Mouse (Mus musculus) forebrain, embryonic 14.5 days (tissue): Measurements from ENCODE around the gene Il4ra. TPM values are rescaled to one million over a fixed set of nuclear protein-coding genes. Genes with fewer than 3 reads are reported as not detected.

Source experiments
- ATAC-seq: fragments of 200-750 bp; cut with Nextera tagmentation; 2 replicates; pipeline ENCODE4 v1.8.0; 2017; ENCODE audit warnings: mild to moderate bottlenecking, moderate library complexity
- DNase-seq: peaks from one replicate; pipeline ENCODE4 v3.0.0-alpha.2; 2015; ENCODE audit warnings: low spot score
- H3K27ac ChIP-seq: fragments of 300-500 bp; sonication (generic); 2 replicates; pipeline ENCODE4 v1.5.1; 2014; ENCODE audit warnings: low read depth, mild to moderate bottlenecking, control low read depth, low read length, moderate library complexity
- H3K27me3 ChIP-seq: fragments of 300-500 bp; sonication (generic); replicated peaks from 2 replicates; pipeline ENCODE4 v1.6.1; 2014; ENCODE audit warnings: low read length, control low read depth, mixed read lengths; ENCODE audit not compliant: control insufficient read depth, insufficient read depth
- H3K36me3 ChIP-seq: fragments of 300-500 bp; sonication (generic); 2 replicates; pipeline ENCODE4 v1.6.1; 2014; ENCODE audit warnings: low read length, control low read depth; ENCODE audit not compliant: control insufficient read depth, insufficient read depth
- H3K4me1 ChIP-seq: fragments of 300-500 bp; sonication (generic); 2 replicates; pipeline ENCODE4 v1.6.1; 2014; ENCODE audit warnings: antibody characterized with exemption, low read length, control low read depth; ENCODE audit not compliant: control insufficient read depth, insufficient read depth
- H3K4me2 ChIP-seq: fragments of 300-500 bp; sonication (generic); 2 replicates; pipeline ENCODE4 v1.6.1; 2014; ENCODE audit warnings: mild to moderate bottlenecking, control low read depth, low read length
- H3K4me3 ChIP-seq: fragments of 300-500 bp; sonication (generic); 2 replicates; pipeline ENCODE4 v1.5.1; 2014; ENCODE audit warnings: low read depth, low read length, control low read depth
- H3K9ac ChIP-seq: fragments of 300-500 bp; sonication (generic); 2 replicates; pipeline ENCODE4 v1.6.1; 2014; ENCODE audit warnings: mild to moderate bottlenecking, low read length, control low read depth, moderate library complexity
- H3K9me3 ChIP-seq: fragments of 300-500 bp; sonication (generic); replicated peaks from 2 replicates; pipeline ENCODE4 v1.6.1; 2016; ENCODE audit warnings: low read length, control low read depth, mixed read lengths; ENCODE audit not compliant: control insufficient read depth
- WGBS: fragments of 180-500 bp; shearing (Covaris S2); extraction: QIAGEN DNeasy Blood & Tissue Kit; methylation state at CpG from one replicate; pipeline ENCODE4 v1.1.7; 2014; 5-methylcytosine and 5-hydroxymethylcytosine counted together
- polyA plus RNA-seq: library from polyadenylated mRNA; unstranded; fragments of >200 nt; fragmentation: Nextera tagmentation; extraction: Ambion mirVana; gene quantifications from 2 replicates; pipeline ENCODE4 v1.2.1, GENCODE M21; 2014

Gene Il4ra
- polyA plus RNA-seq, 1 experiment from 2014 or later: 1.1 TPM

DNA sequence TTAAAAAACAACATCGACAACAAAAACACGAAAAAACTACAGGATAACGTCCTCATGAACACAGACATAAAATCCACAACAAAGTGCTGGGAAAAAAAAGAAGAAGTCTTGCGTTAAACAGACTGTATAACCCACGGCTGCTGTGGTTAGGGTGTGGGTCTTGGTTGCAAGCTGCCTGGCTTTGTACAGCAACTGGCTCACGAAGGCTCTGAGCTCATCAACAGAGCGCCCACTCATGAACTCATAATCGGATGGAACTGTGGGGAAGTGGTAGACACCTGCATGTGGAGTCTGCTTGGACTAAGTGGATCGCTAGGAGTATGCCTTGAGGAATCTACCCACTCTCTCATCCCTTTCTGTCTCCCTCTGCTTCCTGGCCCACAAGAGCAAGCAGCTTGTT is 45.2 kb downstream of the Il4ra start:
- no peak for ATAC-seq
- H3K27ac ChIP-seq: no peak overlapping the region
- no peak overlapping the region for H3K9ac ChIP-seq
- no peaks in the 10 kb centered on the region for H3K27me3 ChIP-seq
- 92% methylated on average over 9 of the region's 9 CpGs for WGBS
- H3K36me3 ChIP-seq: no peaks in the 10 kb centered on the region
- H3K4me3 ChIP-seq: no peak overlapping the region
- H3K4me1 ChIP-seq: no peaks in the 10 kb centered on the region
- H3K9me3 ChIP-seq: no peaks in the 10 kb centered on the region
- DNase-seq: no peak
- no peak overlapping the region for H3K4me2 ChIP-seq

DNA sequence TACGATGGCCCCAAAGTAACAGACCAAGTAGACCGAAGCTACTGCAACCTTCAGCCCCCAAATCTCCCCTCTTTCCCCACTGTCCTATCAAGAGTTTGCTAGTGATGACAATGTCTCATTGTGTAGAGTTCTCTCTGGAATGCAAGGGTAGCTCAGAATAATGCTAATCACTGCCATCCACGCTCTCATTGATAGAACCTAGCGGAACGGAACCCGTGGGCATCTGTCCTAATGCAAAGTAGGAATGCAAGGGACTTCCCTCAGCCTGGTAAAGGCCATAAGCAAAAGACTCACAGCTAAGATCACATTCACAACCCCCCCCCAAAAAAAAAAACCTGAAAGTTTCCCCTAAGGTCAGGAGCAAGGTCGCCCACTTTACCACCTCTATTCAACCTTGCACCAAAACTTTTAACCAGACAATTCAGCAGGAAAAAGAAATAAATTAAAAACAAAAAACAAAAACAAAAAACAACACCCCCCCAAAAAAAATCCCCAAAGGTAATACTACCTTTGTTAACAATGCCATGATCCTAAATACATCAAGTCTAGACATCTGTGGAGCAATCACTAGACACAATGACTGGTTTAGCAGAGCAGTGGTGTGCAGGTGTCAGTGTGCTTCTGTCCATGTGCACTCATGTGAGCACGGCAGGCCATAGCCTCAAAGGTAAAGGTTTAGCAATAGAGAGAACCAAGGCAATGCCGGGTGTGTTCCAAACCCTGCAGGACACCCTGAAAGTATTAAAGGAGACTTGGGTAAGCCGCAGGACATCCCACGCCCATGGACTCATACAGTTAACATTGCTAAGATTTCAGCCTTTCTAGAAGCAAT is 45.8 kb downstream of the Il4ra start:
- DNase-seq (no peak), ATAC-seq (no peak)
- H3K27ac ChIP-seq: no peak overlapping the region
- no peaks in the 10 kb centered on the region for H3K36me3 ChIP-seq
- no peaks in the 10 kb centered on the region for H3K4me1 ChIP-seq
- no peak overlapping the region for H3K4me3 ChIP-seq
- no peak overlapping the region for H3K4me2 ChIP-seq
- H3K27me3 ChIP-seq: no peaks in the 10 kb centered on the region
- H3K9ac ChIP-seq: no peak overlapping the region
- WGBS: 81% methylated on average over 11 of the region's 11 CpGs
- no peaks in the 10 kb centered on the region for H3K9me3 ChIP-seq

DNA sequence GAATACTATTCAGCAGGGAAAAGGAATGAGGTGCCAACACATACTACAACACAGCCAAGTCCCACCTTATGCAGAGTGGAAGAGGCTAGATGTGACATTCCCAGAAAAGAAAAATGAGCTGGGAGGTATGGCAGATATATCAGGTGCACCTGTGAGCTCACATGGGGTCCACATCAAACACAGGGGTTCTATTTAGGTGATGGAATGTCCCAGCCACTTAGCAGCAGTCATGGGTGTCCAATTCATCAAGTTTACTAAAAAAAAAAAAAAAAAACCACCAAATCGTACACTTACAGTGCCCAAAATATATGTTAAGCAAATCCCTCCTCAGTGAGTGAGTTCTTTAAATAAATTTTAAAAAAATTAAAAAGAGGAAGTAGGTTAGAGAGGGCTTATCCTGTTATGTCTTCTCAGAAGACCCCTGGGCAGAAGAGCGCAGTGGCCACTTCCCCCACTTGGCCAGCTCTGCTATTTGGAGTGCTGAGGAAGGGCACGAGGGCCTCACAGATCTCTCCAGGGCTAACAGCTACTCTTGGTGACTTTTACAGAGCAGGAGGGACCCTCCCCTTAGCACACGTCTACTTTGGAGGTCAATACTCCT is 47.6 kb downstream of the Il4ra start:
- Histone ChIP-seq H3K36me3 (no peaks in the 10 kb centered on the region), H3K27me3 (no peaks in the 10 kb centered on the region), H3K9ac (no peak overlapping the region), H3K27ac (no peak overlapping the region), H3K4me2 (no peak overlapping the region), H3K9me3 (no peaks in the 10 kb centered on the region), H3K4me1 (no peaks in the 10 kb centered on the region), H3K4me3 (no peak overlapping the region)
- DNase-seq (no peak), ATAC-seq (no peak)
- WGBS: 68% methylated on average over 4 of the region's 4 CpGs

DNA sequence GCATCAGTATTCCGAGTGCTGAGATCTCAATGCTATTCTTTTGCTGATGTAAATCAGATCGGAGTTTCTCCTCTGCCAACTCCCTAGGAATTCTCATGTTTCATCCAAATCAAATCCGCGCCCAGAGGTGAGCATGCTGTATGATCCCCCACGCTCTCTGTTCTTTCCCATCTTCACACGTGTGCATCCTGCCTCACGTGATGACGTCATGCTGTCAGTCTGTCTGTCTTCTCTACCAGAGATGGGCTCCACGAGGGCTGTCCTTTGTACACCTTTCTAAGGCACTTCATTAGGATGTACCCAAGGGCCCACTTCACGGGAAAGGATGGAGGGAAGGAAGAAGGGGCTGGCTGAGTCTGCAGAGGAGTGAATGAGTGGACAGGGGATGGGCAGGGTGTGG is 48.2 kb downstream of the Il4ra start:
- Histone ChIP-seq H3K4me2 (no peak overlapping the region), H3K4me1 (no peaks in the 10 kb centered on the region), H3K27me3 (no peaks in the 10 kb centered on the region), H3K9ac (no peak overlapping the region), H3K4me3 (no peak overlapping the region), H3K27ac (no peak overlapping the region), H3K9me3 (no peaks in the 10 kb centered on the region), H3K36me3 (no peaks in the 10 kb centered on the region)
- DNase-seq: no peak
- 73% methylated on average over 10 of the region's 10 CpGs for WGBS
- ATAC-seq: no peak

DNA sequence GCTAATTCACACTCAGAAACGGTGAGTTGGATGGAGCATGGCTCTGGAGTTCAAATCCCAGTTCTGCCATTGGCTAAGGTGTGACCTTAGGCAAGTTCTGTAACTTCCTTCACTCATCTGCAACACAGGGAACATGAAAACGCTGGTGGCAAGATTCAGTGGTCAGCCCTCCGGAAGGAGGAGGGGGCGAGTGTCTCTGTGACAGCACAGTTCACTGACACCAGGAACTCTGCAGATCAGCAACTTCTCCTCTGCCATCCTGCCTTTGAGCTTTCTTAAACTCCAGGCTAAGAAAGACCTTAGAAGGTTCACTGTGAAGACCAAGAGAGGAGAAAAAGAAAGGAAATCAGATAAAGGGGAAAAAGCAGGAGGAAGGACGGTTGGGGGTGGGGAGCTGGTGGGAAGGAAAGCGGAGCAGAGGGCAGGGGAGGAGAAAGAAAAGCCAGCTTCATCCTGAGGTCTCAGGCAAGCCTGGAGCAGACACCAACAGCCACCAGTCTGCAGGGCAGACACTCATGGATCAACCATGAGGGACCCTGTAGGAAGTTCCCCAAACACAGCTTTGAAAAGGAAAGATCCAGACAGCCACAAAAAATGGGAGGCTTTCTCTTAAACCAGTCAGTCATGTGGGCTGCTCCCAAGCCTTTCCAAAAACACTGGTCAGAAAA is 48.8 kb downstream of the Il4ra start:
- Histone ChIP-seq H3K27ac (no peak overlapping the region), H3K4me3 (no peak overlapping the region), H3K4me2 (no peak overlapping the region), H3K9ac (no peak overlapping the region), H3K9me3 (no peaks in the 10 kb centered on the region), H3K4me1 (no peaks in the 10 kb centered on the region), H3K27me3 (no peaks in the 10 kb centered on the region), H3K36me3 (no peaks in the 10 kb centered on the region)
- DNase-seq (no peak), ATAC-seq (no peak)
- WGBS: 54% methylated on average over 6 of the region's 6 CpGs

DNA sequence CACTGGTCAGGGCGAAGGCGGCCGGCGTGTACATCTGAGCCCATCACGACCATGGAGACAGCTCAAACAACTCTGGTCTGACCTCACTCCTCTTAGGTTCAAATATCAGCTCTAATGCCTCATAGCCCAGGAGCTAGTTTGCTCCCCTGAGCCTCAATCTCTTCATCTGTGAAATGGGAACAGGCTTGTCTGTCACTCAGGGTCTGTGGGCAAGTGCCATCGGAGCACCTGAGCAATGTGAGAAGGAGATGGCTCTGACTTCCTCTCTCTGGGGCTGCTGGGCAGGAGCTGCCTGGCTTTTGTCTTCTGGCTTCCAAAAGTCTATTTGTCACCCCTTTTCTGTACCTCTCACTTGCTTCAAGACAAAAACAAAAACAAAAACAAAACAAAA is 49.4 kb downstream of the Il4ra start:
- ATAC-seq (no peak), DNase-seq (no peak)
- Histone ChIP-seq H3K4me3 (no peak overlapping the region), H3K9me3 (no peaks in the 10 kb centered on the region), H3K27ac (no peak overlapping the region), H3K4me1 (no peaks in the 10 kb centered on the region), H3K27me3 (no peaks in the 10 kb centered on the region), H3K36me3 (no peaks in the 10 kb centered on the region), H3K9ac (no peak overlapping the region), H3K4me2 (no peak overlapping the region)
- 85% methylated on average over 6 of the region's 6 CpGs for WGBS

DNA sequence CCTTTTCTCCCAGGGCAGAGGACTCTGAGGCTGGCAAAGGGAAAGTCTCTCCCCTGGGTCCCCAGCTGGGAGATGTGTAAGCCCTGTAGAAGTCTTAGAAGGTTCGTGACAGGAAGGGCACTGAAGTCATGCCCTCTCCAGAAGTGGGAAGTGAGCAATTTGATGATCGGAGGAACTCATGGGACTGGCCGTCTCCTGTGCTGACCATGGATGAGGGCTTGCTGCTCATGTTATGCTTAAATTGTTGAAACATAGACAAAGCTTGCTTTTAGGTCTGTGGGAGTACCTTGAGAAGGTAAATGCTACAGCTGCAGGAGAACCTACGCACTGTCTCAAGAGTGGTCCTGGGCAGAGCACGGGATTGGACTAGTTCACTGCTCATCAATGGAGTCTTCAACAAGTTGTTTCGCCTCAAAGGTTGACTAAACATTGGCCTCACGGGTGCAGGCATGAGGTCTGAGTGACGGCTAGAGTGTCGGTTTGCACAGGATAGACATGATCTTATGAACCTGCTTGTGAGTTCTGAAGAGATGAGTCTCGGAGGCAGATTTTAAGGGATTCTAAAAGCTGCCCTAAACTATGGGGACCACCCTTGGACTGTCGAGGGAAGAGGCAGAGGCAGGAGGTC is 50.0 kb downstream of the Il4ra start:
- H3K4me1 ChIP-seq: no peaks in the 10 kb centered on the region
- WGBS: 82% methylated on average over 11 of the region's 11 CpGs
- no peaks in the 10 kb centered on the region for H3K36me3 ChIP-seq
- H3K4me3 ChIP-seq: no peak overlapping the region
- DNase-seq: no peak
- H3K27ac ChIP-seq: no peak overlapping the region
- no peak for ATAC-seq
- H3K27me3 ChIP-seq: no peaks in the 10 kb centered on the region
- no peak overlapping the region for H3K4me2 ChIP-seq
- H3K9ac ChIP-seq: no peak overlapping the region
- H3K9me3 ChIP-seq: no peaks in the 10 kb centered on the region

DNA sequence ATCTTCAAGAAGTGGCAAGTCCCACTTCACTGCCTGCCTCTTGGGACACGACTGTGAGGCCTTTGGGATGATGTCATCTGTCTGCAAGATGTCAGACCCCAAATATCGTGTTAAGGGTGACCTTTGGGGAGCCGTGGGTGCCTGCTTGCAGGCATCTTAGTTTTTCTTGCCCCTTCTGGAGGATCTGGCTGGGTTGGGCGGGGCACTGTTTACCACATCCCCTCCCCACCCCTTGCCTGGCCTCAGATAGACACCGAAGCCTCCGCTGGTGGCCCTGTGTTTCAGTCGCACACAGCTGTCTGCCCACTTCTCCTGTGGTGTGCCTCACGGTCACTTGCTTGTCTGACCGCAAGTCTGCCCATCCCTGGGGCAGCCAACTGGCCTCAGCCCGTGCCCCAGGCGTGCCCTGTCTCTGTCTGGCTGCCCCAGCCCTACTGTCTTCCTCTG is 51.3 kb downstream of the Il4ra start, which contains the start of gene Il21r:
Gene Il21r, plus strand, starts transcription at position 245 of the 447 bp plus-strand sequence.
- DNase-seq (no peak), ATAC-seq (no peak)
- H3K4me2 ChIP-seq: no peak within 1 kb of the TSS
- H3K9ac ChIP-seq: no peak within 1 kb of the TSS
- H3K27me3 ChIP-seq: no peaks in the 10 kb centered on the region
- no peaks in the 10 kb centered on the region for H3K9me3 ChIP-seq
- no peak within 1 kb of the TSS for H3K27ac ChIP-seq
- no peaks in the 10 kb centered on the region for H3K4me1 ChIP-seq
- WGBS: 85% methylated on average over 11 of the region's 11 CpGs
- no peak within 1 kb of the TSS for H3K4me3 ChIP-seq
- no peaks in the 10 kb centered on the region for H3K36me3 ChIP-seq
